Mouse (Mus musculus) ES-CJ7 (cell line): ENCODE data around the gene Trpm7.

ENCODE experiments used
- DNase-seq: peaks from one replicate; pipeline ENCODE4 v3.0.0; 2011; ENCODE audit warnings: low read depth, low spot score

Trpm7 gene

DNA sequence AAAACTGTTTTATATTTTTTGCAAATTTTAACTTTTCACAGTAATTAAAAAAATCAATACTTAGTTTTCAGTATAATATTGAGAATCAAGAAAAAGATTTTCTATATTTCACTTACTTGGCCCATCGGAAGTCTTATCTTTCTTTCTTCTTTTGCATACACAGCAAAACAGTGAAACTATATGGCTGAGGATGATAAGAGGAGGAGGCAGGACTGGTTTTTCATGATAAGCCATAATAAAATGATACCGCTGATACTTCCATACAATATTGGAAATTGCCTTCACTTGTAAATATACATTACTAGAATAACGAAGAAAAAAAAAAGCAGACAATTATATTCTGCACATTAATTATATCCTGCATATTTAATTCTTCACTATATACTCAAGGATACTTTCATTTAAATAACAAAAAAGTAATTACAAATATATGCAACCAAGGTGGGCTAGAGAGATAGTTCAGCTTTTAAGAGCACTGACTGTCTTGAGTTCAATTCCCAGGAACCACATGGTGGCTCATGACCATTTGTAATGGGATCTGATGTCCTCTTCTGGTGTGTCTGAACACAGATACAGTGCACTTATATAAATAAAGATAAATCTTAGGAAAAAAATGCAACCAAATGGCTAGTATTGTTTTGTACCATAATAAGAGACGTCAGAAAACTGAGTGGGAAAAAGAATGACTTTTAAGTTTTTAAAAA, 59.2 kb downstream of the Trpm7 start:
- DNase-seq, result no peak

DNA sequence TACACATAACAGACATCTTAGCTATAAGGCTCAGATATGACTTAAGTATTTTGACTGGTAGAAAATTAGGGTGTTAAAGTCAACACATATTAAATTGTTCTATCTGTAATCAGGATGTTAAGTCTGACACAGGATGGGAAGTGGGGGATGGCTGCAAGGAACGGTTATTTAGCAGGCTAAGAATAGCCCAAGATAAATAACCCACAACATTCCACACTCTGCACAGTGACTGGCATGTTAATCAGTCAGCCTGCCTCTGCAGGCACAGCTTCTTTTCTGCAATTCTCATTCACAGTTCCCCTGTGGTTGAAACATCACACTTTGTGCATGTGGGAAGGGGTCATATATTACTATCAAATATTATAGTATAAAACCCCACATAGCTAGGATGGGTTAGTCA, 60.2 kb downstream of the Trpm7 start:
- DNase-seq, result no peak

DNA sequence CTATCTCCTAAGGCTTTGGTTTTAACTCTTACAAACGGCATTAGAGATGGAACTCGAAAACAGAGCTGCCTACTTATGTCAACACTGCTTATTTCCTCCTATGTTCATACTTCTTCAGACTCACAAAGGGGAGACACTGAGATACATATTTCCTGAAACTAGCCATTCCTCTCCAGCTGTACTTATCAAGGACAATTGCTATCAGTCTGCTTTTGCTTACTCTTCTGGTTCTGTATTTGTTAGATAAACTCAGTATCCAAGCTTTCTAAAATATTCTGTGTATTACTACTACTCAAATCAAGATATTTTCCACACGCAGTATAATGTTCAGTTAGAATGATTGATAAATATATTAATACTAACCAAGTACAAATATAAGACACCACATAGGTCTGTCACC, 74.0 kb downstream of the Trpm7 start:
- no peak for DNase-seq

DNA sequence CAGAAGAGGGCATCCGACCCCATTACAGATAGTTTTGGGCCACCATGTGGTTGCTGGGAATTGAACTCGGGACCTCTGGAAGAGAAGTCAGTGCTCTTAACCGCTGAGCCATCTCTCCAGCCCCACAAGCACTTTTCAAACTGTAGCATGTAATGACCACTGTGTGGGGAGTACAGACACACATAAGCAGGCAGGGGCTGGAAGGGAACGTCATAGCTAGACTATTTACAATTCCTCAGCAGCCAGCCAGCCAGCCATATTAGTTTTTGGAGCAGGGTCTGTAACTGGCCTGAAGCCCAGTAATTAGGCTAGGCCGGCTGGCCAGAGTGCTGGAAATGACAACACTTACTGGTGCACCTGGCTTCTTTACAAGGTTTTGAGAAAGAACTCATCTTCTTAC, 77.6 kb downstream of the Trpm7 start:
- no peak for DNase-seq

DNA sequence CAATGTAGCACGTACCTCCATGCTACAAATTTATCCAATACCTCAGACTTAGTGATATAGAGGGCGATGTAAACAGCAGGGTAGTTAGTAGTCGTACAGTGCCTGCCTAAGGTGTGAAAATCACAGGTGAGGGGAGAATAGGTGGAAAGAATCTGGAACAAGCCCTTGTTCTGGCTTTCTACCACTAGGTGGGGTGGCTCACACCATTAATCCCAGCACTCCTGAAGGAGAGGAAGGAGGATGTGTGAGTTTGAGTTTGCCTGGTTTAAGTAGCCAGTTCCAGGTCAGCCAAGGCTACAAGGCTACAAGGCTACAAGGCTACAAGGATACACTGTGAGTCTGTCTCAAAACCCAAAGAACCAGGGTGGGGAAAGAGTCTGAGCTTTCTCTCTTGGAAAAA, 80.3 kb downstream of the Trpm7 start:
- peak; percentile 57 for DNase-seq

DNA sequence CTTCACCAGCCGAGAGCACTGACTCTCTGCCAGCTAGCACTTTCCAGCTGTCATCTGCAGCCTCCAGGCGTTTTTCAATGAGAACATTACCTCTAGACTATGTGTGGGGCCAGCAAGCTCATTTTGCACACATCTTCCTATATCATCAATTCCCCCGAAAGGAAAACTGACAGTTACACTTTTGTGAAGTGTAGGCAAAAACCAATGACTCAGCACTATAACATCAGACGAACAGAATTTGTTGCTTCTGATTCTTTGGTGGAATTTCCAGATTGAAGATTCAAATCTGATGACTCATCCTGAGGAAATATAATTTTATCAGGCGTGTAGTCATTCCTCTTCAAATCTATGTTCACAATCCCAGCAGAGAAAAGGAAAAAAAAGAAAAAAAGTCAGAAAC, 83.4 kb downstream of the Trpm7 start:
- no peak for DNase-seq

DNA sequence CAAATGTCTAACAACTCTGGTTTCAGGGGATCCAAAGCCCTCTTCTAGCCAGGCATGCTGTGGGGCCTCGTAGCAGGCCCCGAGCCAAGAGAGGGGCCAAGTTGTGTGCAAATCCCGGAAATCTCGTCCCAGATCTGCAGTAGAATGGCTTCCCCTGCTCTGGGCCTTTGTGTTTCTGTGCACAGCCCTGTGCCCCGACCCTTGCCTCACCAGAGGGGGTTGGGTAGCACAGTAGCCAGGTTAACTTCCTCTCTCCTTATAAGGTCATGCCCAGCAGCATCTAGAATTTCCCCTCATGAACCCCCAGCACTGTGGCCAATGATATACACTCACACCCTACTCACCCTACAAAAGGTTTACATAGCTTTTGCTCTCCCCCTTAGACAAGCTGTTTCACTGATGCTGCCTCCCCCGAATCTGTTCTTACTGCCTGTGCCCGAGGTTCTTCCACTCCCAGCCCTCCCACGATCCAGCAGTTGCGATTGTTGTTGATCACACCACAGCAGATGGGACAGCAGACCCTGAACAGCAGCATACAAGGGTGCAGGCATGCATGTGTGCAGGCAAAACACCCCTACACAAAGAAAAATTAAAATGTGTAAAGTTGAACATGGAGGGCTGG, 88.2 kb downstream of the Trpm7 start:
- DNase-seq, result peak; percentile 59

DNA sequence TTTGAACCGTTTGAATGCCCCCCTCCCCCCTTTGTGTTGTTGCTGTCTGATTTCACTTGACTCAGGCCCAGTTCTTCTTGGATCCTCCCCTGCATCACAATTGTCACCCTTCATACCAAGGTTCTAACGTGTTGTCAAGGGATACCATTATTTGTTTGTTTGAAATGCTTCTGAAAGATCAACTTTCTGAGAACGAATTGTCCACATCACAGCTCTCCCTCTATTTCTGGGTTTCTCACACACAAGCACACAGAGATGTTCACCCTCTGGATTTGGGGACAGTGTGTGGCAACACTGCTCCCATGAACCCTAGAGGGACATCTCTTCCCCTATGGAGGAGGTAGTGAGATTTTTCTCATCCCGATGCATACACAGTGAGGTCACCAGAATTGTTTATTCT, 92.7 kb downstream of the Trpm7 start, which contains the start of gene Usp50:
TSS of gene Usp50 (minus strand) at position 101 of the 400 bp plus-strand sequence.
- no peak for DNase-seq

DNA sequence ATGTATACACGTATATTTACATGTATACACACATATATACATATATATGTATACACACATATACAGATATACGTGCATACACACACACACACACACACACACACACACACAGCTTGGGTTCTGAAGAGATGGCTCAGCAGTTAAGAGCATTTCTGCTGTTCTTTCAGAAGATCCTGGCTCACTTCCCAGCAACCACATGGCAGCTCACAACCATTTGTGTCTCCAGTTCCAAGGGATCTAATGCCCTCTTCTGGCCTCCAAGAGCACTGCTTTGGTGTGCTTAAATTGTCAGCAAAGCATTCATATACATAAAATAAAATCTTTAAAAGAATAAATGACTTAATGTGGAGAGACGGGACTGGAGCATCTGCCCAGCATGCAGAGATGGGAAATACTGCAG, 93.6 kb downstream of the Trpm7 start:
- DNase-seq, result peak; percentile 62

DNA sequence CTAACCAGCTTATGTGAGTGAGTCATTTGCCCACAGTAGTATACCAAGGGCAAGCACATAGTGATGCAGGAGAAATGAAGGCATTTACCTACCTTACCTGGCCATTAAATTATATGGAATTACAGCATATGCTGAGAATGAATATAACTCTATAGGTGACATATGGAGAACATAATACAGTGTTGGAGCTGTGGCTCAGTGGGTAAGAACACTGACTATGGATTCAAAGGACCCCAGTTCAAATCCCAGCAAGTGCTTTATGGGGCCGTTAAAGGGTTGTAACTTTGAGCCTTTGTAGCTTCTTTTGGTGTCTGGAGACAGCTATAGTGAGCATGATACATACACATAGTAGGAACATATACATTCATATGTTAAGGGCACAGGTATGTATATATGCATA, 94.6 kb downstream of the Trpm7 start:
- DNase-seq, result no peak

DNA sequence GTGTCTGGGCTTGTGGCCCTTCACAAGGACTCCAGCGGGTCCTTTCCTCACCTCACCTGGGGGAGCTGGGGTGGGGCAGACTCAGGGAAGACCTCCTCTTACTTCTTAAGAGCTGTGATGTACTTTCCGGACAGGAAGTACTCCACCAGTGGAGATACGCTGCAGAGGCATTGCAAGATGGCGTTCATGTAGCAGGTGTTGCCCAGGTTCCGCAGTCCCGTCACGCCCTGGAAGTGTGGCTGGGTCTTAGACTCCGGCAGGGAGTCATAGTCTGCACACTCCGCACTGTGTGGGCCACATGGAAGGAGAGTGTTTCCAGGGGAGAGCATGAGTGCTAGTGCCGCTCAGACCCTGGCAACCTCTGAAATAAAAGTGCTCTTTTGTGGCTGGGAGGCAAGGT, 95.7 kb downstream of the Trpm7 start:
- DNase-seq, result peak; percentile 55

DNA sequence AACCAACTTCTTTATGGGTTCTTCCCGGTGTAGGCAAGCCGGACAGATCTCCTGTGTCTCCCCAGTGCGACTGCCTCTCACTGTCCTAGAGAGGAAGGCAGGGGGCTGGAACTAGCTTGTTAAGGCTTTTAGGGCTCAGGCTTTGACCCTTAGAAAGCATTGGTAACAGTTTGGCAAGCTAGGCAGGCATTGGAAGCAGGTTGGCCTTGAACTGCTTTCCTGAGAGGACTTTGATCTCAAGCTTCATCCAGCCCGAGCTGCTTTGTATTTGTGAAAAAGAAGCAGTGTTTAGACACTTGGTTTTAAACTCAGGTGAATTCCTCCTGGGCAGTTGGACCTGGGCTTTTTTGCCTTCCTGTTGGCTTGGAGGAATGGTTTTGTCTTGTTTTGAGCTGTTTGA, 97.2 kb downstream of the Trpm7 start:
- DNase-seq, result no peak

DNA sequence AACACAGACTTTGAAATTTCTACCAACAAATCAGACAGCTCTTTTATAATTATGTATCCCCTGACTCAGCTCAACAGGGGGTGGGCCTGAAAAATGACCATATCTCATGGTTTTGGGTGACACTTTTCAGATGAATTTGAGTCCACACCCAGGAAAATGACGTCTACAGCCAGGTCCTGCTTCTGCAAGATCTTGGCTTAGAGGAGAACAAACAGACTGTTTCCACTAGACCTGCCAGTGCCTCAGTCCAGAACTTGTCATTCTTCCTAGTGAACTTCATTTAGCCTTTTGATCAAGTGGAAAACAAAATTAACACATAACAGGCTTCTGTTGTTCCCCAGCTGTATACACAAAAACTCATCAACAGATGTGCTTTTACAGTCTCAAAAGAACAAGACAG, 99.6 kb downstream of the Trpm7 start:
- DNase-seq, result no peak

DNA sequence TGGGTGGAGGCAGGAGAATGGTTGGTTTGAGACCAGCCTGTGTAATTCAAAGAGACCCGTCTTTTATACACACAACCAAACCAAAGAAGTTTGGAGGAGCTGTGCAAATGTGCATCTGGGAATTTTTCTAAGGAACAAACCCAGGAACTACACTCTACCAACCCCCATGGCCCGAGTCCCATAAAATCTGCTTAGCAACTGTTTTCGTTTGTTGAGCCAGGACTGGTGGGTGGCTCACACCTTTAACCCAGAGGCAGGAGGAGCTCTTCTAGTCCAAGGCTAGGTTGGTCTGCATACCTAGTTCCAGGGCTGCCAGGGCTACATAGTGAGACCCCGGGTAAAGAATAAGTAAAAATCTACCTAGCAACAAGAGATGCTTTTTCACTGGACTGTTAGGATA, 100.1 kb downstream of the Trpm7 start:
- DNase-seq, result no peak

DNA sequence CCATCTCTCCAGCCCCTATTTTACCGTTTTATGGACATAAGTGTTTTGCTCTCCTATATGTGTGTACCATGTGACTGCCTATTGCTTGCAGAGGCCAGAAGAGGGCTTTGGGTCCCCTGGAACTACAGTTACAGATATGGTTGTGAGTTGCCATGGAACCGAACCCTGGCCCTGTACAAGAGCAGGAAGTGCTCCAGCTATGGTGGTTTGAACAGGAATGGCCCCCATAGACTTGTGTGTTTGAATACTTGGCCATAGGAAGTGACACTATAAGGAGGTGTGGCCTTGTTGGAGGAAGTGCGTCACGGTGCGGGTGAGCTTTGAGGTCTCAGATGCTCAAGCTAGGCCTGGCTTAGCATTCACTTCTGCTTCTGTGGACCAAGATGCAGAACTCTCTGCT, 103.8 kb downstream of the Trpm7 start:
- DNase-seq, result peak; percentile 33

DNA sequence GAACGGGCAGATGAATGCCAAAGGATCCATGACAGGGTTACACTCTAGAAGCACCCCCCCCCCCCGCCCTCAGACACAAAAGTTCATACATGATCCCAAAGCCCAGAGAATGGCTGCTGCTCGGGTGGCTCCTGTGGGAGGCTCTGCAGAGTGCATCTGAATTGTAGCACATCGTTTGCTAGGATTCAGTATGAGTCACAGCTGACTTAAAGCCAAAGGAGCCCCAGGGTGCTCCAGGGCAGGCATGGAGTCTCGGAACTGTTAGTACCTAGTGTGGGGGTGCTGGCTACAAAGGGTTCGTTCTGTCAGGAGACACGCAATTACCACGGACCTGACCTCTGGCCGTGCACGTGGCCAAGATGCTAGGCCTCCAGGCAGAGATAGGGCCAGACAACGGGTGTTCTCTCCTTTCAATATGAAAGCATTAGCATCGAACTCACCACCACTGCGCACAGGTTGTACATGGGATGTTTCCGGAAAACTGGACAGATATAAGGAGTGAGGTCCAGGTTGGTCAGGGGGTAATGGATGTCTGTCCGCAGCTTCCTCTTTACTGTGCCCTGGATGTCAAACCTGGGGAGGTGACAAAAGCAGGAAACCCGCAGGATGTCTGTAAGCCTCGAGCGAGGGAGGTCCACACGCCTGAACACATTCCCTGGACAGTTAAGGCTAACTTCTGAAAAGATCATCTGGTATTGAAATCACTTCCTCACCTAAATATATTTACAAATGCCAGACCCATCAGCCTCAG, 106.4 kb downstream of the Trpm7 start:
- DNase-seq, result no peak

DNA sequence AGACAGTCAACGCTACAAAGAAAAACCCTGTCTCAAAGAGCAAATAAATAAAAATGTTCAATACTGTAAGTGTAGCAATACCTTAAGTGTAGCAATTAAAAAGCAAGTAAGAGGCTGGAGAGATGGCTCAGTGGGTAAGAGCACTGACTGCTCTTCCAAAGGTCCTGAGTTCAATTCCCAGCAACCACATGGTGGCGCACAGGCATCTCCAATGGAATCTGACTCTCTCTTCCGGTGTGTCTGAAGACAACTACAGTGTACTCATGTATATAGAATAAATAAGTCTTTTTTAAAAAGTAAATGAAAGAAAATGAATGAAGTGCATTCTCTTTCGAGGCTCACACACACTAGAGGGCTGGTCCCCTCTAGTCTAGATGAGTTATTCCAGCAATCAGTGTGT, 107.8 kb downstream of the Trpm7 start:
- DNase-seq, result peak; percentile 48

DNA sequence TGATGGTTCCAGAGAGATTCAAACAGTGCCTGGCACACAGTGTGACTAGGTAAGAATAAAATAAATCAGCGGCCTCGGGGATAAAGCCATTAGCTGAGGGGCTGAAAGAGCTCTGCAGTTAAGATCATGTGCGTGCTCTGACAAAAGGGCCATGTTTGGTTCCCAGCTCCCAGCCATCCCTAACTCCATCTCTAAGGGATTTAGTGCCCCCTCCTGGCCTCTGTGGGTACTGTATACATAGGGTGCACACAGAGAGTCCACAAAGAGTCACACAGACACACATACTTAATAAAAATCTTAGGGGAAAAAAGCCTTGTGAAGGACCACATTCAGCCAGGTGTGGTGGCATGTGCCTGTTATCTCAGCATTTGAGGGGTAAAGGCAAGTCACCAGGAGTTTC, 108.4 kb downstream of the Trpm7 start:
- peak; percentile 69 for DNase-seq

DNA sequence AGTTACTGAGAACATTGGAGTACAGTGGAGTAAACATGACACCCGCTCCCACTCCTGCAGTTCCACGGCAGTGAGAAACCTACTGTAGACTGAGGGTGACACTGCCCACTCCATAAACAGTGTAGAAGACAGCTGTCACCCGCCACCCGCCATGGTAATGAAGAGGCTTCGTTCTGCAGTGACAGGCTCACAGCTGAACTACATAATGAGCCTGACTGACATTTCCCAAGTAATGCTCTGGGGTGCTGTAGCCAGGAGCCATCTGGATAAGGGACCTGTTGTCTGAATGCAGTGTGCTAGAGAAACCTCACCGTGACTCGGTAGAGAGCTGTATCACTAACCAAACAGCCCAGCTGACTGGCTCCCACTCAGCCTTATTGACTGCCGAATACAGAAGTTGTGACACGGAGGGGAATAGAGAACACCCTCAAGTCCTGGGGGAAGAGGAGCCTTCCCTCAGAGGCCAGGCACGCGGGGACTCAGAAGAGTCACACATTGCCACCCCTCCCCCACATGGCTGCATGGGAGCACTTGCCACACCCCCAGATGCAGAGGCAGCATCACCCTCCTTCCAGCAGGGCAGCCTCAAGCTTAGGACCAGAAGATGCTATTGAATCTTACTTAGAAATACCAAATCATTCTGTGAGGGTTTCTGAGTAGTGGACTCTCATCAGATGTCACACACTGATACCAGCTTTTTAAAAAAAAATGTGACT, 110.0 kb downstream of the Trpm7 start:
- peak; percentile 33 for DNase-seq

DNA sequence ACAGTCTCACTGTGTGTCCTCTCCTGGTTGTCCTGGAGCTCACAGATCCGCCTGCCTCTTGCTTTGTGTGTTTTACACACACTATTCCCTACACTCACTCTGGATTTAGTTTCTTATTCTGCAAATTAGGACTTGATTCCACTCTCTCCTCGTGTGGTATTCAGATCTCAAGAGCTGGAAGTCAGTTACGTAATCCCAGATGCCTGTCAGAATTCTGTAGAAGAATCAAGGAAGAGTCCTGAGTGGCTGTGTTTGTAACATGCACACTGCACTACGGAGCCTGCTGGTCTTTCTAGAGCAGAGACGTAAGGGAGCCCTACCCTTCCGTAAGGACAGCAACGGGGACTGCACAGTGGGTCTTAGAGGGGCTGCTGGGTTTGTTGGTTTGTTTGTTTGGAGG, 116.7 kb downstream of the Trpm7 start:
- no peak for DNase-seq

DNA sequence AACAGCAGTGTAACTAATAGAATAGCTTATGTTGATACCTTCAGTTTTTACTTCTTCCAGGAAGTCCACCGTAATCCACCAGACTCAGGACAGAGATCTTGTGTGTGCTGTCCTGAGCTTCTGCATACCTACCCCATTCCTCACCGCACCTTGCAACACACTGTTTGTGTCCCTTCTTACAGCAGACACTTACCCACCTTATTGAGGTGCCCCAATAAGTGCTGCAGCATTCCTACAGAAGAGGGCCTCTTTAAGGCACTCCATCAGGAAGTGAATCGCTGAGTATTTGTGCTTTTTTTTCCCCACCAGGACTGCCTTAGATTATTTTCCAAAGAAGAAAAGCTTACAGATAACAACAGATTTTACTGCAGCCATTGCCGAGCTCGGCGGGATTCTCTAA, 120.4 kb downstream of the Trpm7 start:
- no peak for DNase-seq

DNA sequence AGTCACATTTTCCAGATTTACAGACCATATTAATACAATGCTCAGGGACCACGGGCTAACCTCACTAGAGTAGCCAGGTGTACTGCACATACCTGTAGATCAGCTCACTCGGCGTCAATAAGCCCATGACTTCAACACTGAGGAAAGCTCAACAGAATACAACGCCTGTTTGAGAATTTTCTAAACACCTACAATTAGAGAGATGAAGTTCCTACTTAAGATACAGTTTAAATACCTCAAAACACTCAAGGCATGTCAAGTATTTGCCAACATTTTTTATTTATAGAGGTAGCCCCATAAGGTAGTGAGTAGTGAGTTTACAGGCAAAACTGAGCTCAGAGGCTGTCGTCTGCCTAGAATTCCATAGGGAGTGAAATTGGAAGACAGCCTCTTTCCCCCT, 132.6 kb downstream of the Trpm7 start:
- no peak for DNase-seq
